Mouse (Mus musculus): Measurements from ENCODE around the gene Cep57l1.

DNA sequence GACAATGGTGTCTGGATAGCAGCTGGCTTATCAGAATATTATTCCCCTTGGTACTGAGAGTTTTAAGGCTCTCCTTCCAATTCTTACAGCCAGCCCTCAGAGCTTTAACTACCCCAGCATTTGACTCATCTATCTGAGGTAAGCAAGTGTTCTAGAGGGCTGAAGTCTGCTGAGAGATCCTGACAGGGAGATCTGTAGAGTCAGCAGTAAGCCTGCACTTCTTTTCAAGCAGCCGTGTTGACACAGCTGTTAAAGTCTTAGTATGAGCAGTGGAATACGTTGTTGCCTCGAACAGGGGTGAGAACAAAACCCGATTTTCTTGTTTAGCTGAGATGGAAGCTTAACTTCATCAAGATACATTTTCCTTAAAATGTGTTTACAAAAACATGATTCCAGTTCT is 43.4 kb downstream of the Cep57l1 start:
- no peak for TF ChIP-seq CTCF (IDR thresholded peaks at IDR 0.05)
- no peak for TF ChIP-seq POLR2A (IDR thresholded peaks at IDR 0.05; ENCODE audit: insufficient read depth, low read depth, low read length)
- TF ChIP-seq EP300 (IDR thresholded peaks at IDR 0.05; ENCODE audit: insufficient read depth, low read depth, low read length) = no peak

All from heart, adult 2 months (tissue).